In the genomic region with DNA sequence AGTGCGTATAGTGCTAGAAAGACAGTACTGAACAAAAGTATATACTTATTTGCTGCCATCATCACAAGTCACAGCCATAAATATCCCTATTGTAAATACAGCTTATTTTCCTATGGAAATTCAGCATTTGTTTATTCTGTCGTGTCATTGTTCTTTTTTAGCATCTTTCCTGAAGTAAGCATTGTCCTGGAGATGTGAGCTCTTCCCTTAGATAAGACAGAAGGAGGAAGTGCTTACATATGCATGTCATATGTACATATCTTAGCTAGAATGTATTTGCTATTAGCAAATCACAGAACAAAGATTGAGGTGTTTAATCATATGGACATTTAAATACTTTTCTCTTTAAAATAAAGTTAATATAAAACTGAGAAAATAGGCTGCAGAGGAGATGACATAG, we compare ENCODE assay signal across 24 mouse cellular contexts.
"Had no signal": no experiment of that assay in that cellular context is flagged by ENCODE, and none has a peak within 500 bp of the region (broad histone marks: within the 10 kb centered on the region; RNA-seq: fewer than 3 reads in every experiment).

No protein-coding gene starts in this region.

- H3K27ac ChIP-seq: embryonic facial prominence, embryonic 10.5 days; embryonic facial prominence, embryonic 12.5 days; embryonic facial prominence, embryonic 13.5 days; embryonic facial prominence, embryonic 15.5 days; forebrain, embryonic 10.5 days; forebrain, embryonic 12.5 days; forebrain, embryonic 13.5 days; forebrain, embryonic 15.5 days; gastrocnemius, adult 2 months; heart, adult 2 months had no signal

- H3K9me3 ChIP-seq: embryonic facial prominence, embryonic 10.5 days; embryonic facial prominence, embryonic 12.5 days; embryonic facial prominence, embryonic 13.5 days; embryonic facial prominence, embryonic 15.5 days; forebrain, embryonic 10.5 days; forebrain, embryonic 12.5 days; forebrain, embryonic 13.5 days; forebrain, embryonic 15.5 days had no signal

- DNase-seq: cerebellum, adult 9-10 months; cerebellum, adult 9-11 months; cerebellum, postnatal 10 days; cerebellum, postnatal 14 days; cerebellum, postnatal 25 days; cerebellum, postnatal 36 days; embryo, embryonic 11 days; forebrain, postnatal 0 days; gastrocnemius, adult 2 months; gastrocnemius, postnatal 10 days; gastrocnemius, postnatal 14 days; gastrocnemius, postnatal 25 days; gastrocnemius, postnatal 36 days; heart, adult 18-20 months; heart, adult 2 months had no signal

- H3K4me1 ChIP-seq: embryonic facial prominence, embryonic 10.5 days; embryonic facial prominence, embryonic 12.5 days; embryonic facial prominence, embryonic 13.5 days; embryonic facial prominence, embryonic 15.5 days; forebrain, embryonic 10.5 days; forebrain, embryonic 12.5 days; forebrain, embryonic 13.5 days; forebrain, embryonic 15.5 days had no signal

- H3K4me3 ChIP-seq: embryonic facial prominence, embryonic 10.5 days; embryonic facial prominence, embryonic 12.5 days; embryonic facial prominence, embryonic 13.5 days; embryonic facial prominence, embryonic 15.5 days; erythroblast, embryonic 14.5 days; forebrain, embryonic 10.5 days; forebrain, embryonic 12.5 days; forebrain, embryonic 13.5 days; forebrain, embryonic 15.5 days; gastrocnemius, adult 2 months; heart, adult 2 months had no signal

- H3K27me3 ChIP-seq: embryonic facial prominence, embryonic 12.5 days; embryonic facial prominence, embryonic 13.5 days; embryonic facial prominence, embryonic 15.5 days; forebrain, embryonic 12.5 days; forebrain, embryonic 13.5 days; forebrain, embryonic 15.5 days had no signal

- H3K9ac ChIP-seq: embryonic facial prominence, embryonic 12.5 days; embryonic facial prominence, embryonic 13.5 days; embryonic facial prominence, embryonic 15.5 days; forebrain, embryonic 12.5 days; forebrain, embryonic 13.5 days; forebrain, embryonic 15.5 days; forebrain, postnatal 0 days had no signal
